Mouse (Mus musculus): Measurements from ENCODE around the gene Pigk. TPM values are rescaled to one million over a fixed set of nuclear protein-coding genes. Genes with fewer than 3 reads are reported as not detected.

Gene Pigk
- polyA plus RNA-seq, 1 experiment from 2014 or later, result 33.7 TPM

DNA sequence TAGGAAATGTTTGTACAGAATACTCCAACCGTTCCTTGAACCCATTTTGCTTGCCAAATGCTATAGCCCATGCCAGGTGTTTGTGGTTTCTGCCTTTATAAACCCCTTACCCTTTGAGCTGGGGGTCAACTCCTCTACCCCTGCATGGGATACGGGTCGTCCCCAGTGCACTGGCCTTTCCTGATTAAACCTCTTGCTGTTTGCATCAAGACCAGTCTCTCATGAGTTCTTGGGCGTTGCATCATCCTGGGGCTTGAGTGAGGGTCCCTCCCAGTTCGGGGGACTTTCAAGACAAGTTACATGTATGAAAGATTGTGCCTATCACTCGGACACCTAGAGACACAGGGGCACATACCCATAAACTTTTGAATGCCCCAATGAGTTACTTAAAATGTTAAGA lies 200.5 kb downstream of the Pigk start:
- no peaks in the 10 kb centered on the region for H3K27me3 ChIP-seq (replicated peaks; ENCODE audit: control insufficient read depth, insufficient read depth, low read length)
- H3K27ac ChIP-seq (ENCODE audit: low read depth, low read length), result no peak overlapping the region
- no peaks in the 10 kb centered on the region for H3K4me1 ChIP-seq (replicated peaks; ENCODE audit: control insufficient read depth, insufficient read depth, low read length)
- no peaks in the 10 kb centered on the region for H3K9me3 ChIP-seq (ENCODE audit: control insufficient read depth)
- no peak overlapping the region for H3K4me3 ChIP-seq (ENCODE audit: low read depth, low read length)
- no peak overlapping the region for H3K4me2 ChIP-seq (replicated peaks; ENCODE audit: low read depth)
- 82% methylated on average over 6 of the region's 6 CpGs for WGBS
- no peak overlapping the region for H3K9ac ChIP-seq (ENCODE audit: low read depth, low read length)
- H3K36me3 ChIP-seq (ENCODE audit: control insufficient read depth, insufficient read depth), result no peaks in the 10 kb centered on the region
- no peak for TF ChIP-seq CTCF (IDR thresholded peaks at IDR 0.05; ENCODE audit: low read depth)
- ATAC-seq, result no peak

DNA sequence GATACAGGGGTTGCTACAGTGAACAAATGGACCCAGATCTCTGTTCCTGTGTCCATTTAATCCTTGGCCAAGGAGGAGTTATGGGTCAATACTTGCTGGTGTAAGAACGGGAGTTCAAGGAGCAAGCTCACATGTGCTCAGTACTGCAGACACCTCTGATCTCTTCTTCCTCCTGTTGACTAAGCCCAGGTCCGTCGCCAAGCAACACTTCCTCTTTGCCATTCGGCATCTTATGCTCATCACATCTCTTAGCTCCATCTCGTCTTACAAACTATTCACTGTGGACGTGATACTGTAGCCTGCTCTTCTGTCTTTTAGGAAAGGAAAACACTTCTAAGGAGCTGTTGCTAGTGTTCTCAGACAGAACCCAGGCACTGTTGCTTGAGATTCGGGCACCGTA lies 203.7 kb downstream of the Pigk start:
- 79% methylated on average over 8 of the region's 8 CpGs for WGBS
- no peak overlapping the region for H3K4me3 ChIP-seq (ENCODE audit: low read depth, low read length)
- H3K4me2 ChIP-seq (replicated peaks; ENCODE audit: low read depth), result no peak overlapping the region
- H3K27me3 ChIP-seq (replicated peaks; ENCODE audit: control insufficient read depth, insufficient read depth, low read length), result no peaks in the 10 kb centered on the region
- no peak for ATAC-seq
- no peaks in the 10 kb centered on the region for H3K9me3 ChIP-seq (ENCODE audit: control insufficient read depth)
- H3K4me1 ChIP-seq (replicated peaks; ENCODE audit: control insufficient read depth, insufficient read depth, low read length), result no peaks in the 10 kb centered on the region
- no peak overlapping the region for H3K27ac ChIP-seq (ENCODE audit: low read depth, low read length)
- no peak for TF ChIP-seq CTCF (IDR thresholded peaks at IDR 0.05; ENCODE audit: low read depth)
- no peaks in the 10 kb centered on the region for H3K36me3 ChIP-seq (ENCODE audit: control insufficient read depth, insufficient read depth)
- H3K9ac ChIP-seq (ENCODE audit: low read depth, low read length), result no peak overlapping the region

DNA sequence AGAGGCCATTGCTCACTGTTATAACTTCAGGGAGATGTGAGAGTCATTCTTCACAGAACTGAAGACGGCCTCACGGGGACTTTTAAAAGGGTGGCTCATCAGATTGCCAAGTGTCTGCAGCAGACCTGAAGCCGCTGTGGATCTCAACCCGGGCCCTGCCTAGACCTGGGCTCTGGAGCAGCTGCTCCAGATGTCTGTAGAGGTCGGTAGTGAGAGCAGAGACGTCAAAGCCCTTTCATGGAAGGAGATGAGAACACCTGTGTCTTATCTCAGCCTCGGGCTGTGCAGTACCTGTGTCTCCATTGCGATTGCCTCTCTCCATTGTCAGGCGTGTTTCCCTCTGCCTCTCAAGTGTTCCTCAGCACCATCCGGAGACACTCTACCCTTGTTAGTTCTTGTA lies 205.2 kb downstream of the Pigk start:
- Histone ChIP-seq H3K4me1 (replicated peaks; ENCODE audit: control insufficient read depth, insufficient read depth, low read length) (no peaks in the 10 kb centered on the region), H3K4me2 (replicated peaks; ENCODE audit: low read depth) (no peak overlapping the region), H3K27me3 (replicated peaks; ENCODE audit: control insufficient read depth, insufficient read depth, low read length) (no peaks in the 10 kb centered on the region), H3K27ac (ENCODE audit: low read depth, low read length) (no peak overlapping the region), H3K9me3 (ENCODE audit: control insufficient read depth) (no peaks in the 10 kb centered on the region), H3K4me3 (ENCODE audit: low read depth, low read length) (no peak overlapping the region), H3K36me3 (ENCODE audit: control insufficient read depth, insufficient read depth) (no peaks in the 10 kb centered on the region), H3K9ac (ENCODE audit: low read depth, low read length) (no peak overlapping the region)
- no peak for TF ChIP-seq CTCF (IDR thresholded peaks at IDR 0.05; ENCODE audit: low read depth)
- WGBS, result 65% methylated on average over 10 of the region's 10 CpGs
- no peak for ATAC-seq

DNA sequence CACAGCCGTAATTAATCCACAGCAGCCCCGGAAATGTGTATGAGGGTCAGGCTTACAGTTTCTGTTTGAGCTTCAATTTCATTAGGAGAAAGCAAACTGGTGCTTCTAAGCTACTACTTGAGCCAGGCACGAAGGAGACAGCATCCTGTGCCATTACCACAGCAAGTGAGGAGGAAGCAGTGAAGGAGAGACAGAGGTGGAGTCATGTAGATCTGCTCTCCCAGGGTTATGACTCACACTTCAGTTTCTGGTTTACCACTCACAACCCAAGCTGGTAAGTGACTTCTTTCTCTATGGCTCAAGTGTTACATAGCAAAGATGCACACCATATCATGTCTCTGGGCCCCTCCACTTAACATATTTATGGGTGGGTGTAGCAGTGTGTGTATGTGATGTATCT lies 206.5 kb downstream of the Pigk start:
- no peak overlapping the region for H3K4me3 ChIP-seq (ENCODE audit: low read depth, low read length)
- H3K4me1 ChIP-seq (replicated peaks; ENCODE audit: control insufficient read depth, insufficient read depth, low read length), result no peaks in the 10 kb centered on the region
- H3K9ac ChIP-seq (ENCODE audit: low read depth, low read length), result no peak overlapping the region
- no peak for ATAC-seq
- no peaks in the 10 kb centered on the region for H3K9me3 ChIP-seq (ENCODE audit: control insufficient read depth)
- no peak for TF ChIP-seq CTCF (IDR thresholded peaks at IDR 0.05; ENCODE audit: low read depth)
- H3K4me2 ChIP-seq (replicated peaks; ENCODE audit: low read depth), result no peak overlapping the region
- no peaks in the 10 kb centered on the region for H3K27me3 ChIP-seq (replicated peaks; ENCODE audit: control insufficient read depth, insufficient read depth, low read length)
- H3K27ac ChIP-seq (ENCODE audit: low read depth, low read length), result no peak overlapping the region
- H3K36me3 ChIP-seq (ENCODE audit: control insufficient read depth, insufficient read depth), result no peaks in the 10 kb centered on the region
- WGBS, result 77% methylated on average over 3 of the region's 3 CpGs

DNA sequence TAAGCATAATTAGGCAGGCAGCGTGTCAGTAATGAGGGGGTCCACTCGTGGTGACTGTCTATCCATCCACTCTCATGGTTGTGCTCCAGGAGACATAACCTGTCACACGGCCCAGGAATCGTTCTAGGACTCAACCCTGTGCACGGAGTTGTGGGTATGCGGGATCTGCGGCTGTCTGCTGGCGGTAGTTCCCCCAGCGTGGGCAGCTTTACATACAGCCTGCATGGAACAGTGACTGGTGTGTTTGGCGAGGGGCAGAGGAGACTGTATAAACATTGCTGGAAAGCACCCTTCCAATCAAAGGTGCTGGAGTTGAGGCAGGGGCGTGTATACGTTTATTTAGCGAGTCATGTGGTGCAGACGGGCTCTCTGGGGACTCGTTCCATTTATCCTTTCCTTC lies 209.6 kb downstream of the Pigk start:
- WGBS, result 24% methylated on average over 15 of the region's 15 CpGs
- no peak for ATAC-seq
- Histone ChIP-seq H3K4me1 (replicated peaks; ENCODE audit: control insufficient read depth, insufficient read depth, low read length) (no peaks in the 10 kb centered on the region), H3K27me3 (replicated peaks; ENCODE audit: control insufficient read depth, insufficient read depth, low read length) (no peaks in the 10 kb centered on the region), H3K36me3 (ENCODE audit: control insufficient read depth, insufficient read depth) (no peaks in the 10 kb centered on the region), H3K4me2 (replicated peaks; ENCODE audit: low read depth) (0 out of 2 replicates have a peak overlapping the region, but pooled peaks have one; percentile 10), H3K9me3 (ENCODE audit: control insufficient read depth) (no peaks in the 10 kb centered on the region), H3K27ac (ENCODE audit: low read depth, low read length) (no peak overlapping the region), H3K4me3 (ENCODE audit: low read depth, low read length) (no peak overlapping the region), H3K9ac (ENCODE audit: low read depth, low read length) (no peak overlapping the region)
- TF ChIP-seq CTCF (IDR thresholded peaks at IDR 0.05; ENCODE audit: low read depth), result no peak

DNA sequence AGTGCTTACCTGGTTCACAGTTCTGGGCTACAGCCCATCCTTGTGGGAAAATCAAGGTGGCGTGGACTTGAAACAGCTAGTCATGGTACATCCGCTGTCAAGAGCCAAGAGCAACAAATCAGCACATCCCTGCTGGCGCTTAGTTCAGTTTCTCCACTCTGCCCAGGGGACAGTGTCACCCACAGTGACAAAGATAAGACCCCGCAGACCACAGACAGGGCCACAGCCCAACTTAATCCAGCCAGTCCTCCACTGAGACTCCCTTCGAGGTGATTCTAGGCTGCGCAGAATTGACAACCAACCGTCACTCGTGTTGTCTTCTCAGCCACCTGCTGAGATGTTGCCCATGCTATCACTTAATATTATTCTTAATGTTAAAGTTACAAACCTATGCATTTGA lies 211.5 kb downstream of the Pigk start:
- no peak overlapping the region for H3K27ac ChIP-seq (ENCODE audit: low read depth, low read length)
- 83% methylated on average over 8 of the region's 8 CpGs for WGBS
- no peaks in the 10 kb centered on the region for H3K27me3 ChIP-seq (replicated peaks; ENCODE audit: control insufficient read depth, insufficient read depth, low read length)
- H3K4me1 ChIP-seq (replicated peaks; ENCODE audit: control insufficient read depth, insufficient read depth, low read length), result no peaks in the 10 kb centered on the region
- H3K9me3 ChIP-seq (ENCODE audit: control insufficient read depth), result no peaks in the 10 kb centered on the region
- TF ChIP-seq CTCF (IDR thresholded peaks at IDR 0.05; ENCODE audit: low read depth), result no peak
- no peak overlapping the region for H3K4me2 ChIP-seq (replicated peaks; ENCODE audit: low read depth)
- no peak overlapping the region for H3K4me3 ChIP-seq (ENCODE audit: low read depth, low read length)
- no peaks in the 10 kb centered on the region for H3K36me3 ChIP-seq (ENCODE audit: control insufficient read depth, insufficient read depth)
- no peak for ATAC-seq
- no peak overlapping the region for H3K9ac ChIP-seq (ENCODE audit: low read depth, low read length)

DNA sequence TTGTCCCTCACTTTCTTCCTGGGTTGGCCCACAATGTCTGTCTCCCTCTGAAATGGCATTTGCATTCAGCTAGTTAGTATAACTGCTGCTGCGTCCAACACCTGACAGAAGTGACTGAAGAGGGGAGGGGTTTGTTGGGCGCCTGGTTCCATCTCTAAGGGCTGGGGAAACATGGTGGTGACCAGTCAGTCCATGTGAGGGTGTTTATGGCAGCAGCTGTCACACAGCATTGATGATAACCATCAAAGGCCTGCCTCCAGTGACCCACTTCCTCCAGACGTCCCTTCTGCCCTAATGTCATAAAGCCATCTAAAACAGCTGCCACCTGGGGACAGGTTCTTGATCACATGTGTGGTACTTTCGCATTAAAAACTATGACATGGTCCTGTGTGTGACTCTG lies 212.3 kb downstream of the Pigk start:
- 50% methylated on average over 4 of the region's 4 CpGs for WGBS

More for the DNA sequence above, 212.3 kb downstream of the Pigk start:
- Histone ChIP-seq H3K4me1 (replicated peaks; ENCODE audit: control insufficient read depth, insufficient read depth, low read length) (no peaks in the 10 kb centered on the region), H3K4me2 (replicated peaks; ENCODE audit: low read depth) (no peak overlapping the region), H3K4me3 (ENCODE audit: low read depth, low read length) (no peak overlapping the region), H3K9me3 (ENCODE audit: control insufficient read depth) (no peaks in the 10 kb centered on the region), H3K27ac (ENCODE audit: low read depth, low read length) (no peak overlapping the region), H3K27me3 (replicated peaks; ENCODE audit: control insufficient read depth, insufficient read depth, low read length) (no peaks in the 10 kb centered on the region), H3K9ac (ENCODE audit: low read depth, low read length) (no peak overlapping the region), H3K36me3 (ENCODE audit: control insufficient read depth, insufficient read depth) (no peaks in the 10 kb centered on the region)
- ATAC-seq, result no peak
- TF ChIP-seq CTCF (IDR thresholded peaks at IDR 0.05; ENCODE audit: low read depth), result no peak

Data from intestine, postnatal 0 days (tissue).